ENCODE assay signal across 14 mouse cellular contexts in genomic region chr19:32373865-32374655, GRCm38 (mm10). TPM values are rescaled to one million over a fixed set of nuclear protein-coding genes. Genes with fewer than 3 reads are reported as not detected.
DNase-seq lines count a peak whose midpoint lies in the region; ATAC-seq and TF ChIP-seq lines count a peak whose summit lies in the region.
"Had no signal": no experiment of that assay in that cellular context is flagged by ENCODE, and none has a peak within 500 bp of the region (broad histone marks: within the 10 kb centered on the region; RNA-seq: fewer than 3 reads in every experiment).

No protein-coding gene starts in this region.

- H3K4me1 ChIP-seq in MEL (ENCODE audit: control insufficient read depth in 1 of 2, insufficient read depth in 2 of 2, low read length in 2 of 2), result peaks cover 10 to 17% of the 10 kb centered on the region in 2 experiments
- H3K4me1 ChIP-seq in heart, embryonic 13.5 days, result peaks cover 54% of the 10 kb centered on the region
- H3K4me1 ChIP-seq in kidney, postnatal 0 days (replicated peaks; ENCODE audit: insufficient read depth, low read length), result peaks cover 10% of the 10 kb centered on the region
- H3K4me1 ChIP-seq in forebrain, embryonic 12.5 days, result peaks cover 8% of the 10 kb centered on the region; the same call in 1 of the 2 replicates

- no peak for TF ChIP-seq EP300 in MEL (IDR thresholded peaks at IDR 0.05; ENCODE audit: low read depth in 1 of 2, low read length in 2 of 2)

- peak; percentile 40 for DNase-seq in adrenal gland, adult 2 months
- no peak for DNase-seq in adrenal gland, adult 18-20 months (ENCODE audit: low spot score in 2 of 2)
- no peak for DNase-seq in MEL (ENCODE audit: low read depth, low spot score)
- peak; percentile 57 for DNase-seq in kidney, postnatal 0 days (ENCODE audit: low spot score)
- DNase-seq in spleen, adult 18-20 months, result no peak
- DNase-seq in layer of hippocampus, adult 18-20 months (ENCODE audit: low spot score in 2 of 2), result no peak
- DNase-seq: layer of hippocampus, postnatal 36 days had no signal

- H3K27me3 ChIP-seq in MEL (ENCODE audit: control insufficient read depth in 1 of 2, insufficient read depth in 2 of 2, low read length in 2 of 2), result no peaks in the 10 kb centered on the region
- H3K27me3 ChIP-seq in heart, embryonic 13.5 days (replicated peaks), result peaks cover 11% of the 10 kb centered on the region
- H3K27me3 ChIP-seq in kidney, postnatal 0 days (ENCODE audit: insufficient read depth, low read length), result no peaks in the 10 kb centered on the region
- H3K27me3 ChIP-seq in forebrain, embryonic 12.5 days, result no peaks in the 10 kb centered on the region
- H3K27me3 ChIP-seq: liver, embryonic 15.5 days; midbrain, embryonic 15.5 days; stomach, embryonic 15.5 days had no signal

- H3K27ac ChIP-seq in MEL (ENCODE audit: control insufficient read depth, low read depth, low read length), result no peak overlapping the region
- peak overlapping the region; percentile 65 for H3K27ac ChIP-seq in heart, embryonic 13.5 days (replicated peaks)
- no peak overlapping the region for H3K27ac ChIP-seq in kidney, postnatal 0 days
- no peak overlapping the region for H3K27ac ChIP-seq in forebrain, embryonic 12.5 days
- H3K27ac ChIP-seq: forebrain, embryonic 10.5 days; hindbrain, embryonic 14.5 days; liver, embryonic 15.5 days; midbrain, embryonic 15.5 days; stomach, embryonic 15.5 days had no signal

- H3K4me3 ChIP-seq in MEL (ENCODE audit: control insufficient read depth in 1 of 2, insufficient read depth in 1 of 2, low read depth in 2 of 2, low read length in 2 of 2), result no peak overlapping the region
- no peak overlapping the region for H3K4me3 ChIP-seq in heart, embryonic 13.5 days
- H3K4me3 ChIP-seq in kidney, postnatal 0 days (replicated peaks; ENCODE audit: low read depth, low read length), result no peak overlapping the region
- H3K4me3 ChIP-seq in forebrain, embryonic 12.5 days (replicated peaks), result no peak overlapping the region
- H3K4me3 ChIP-seq: forebrain, embryonic 10.5 days; liver, embryonic 15.5 days; midbrain, embryonic 15.5 days; stomach, embryonic 15.5 days had no signal

- peaks cover 0 to 23% of the 10 kb centered on the region in 2 experiments; a peak in 2 of 4 replicates for H3K36me3 ChIP-seq in MEL (ENCODE audit: control insufficient read depth in 1 of 2, insufficient read depth in 2 of 2, low read length in 2 of 2)
- H3K36me3 ChIP-seq in heart, embryonic 13.5 days, result no peaks in the 10 kb centered on the region
- H3K36me3 ChIP-seq in kidney, postnatal 0 days (ENCODE audit: insufficient read depth, low read length), result no peaks in the 10 kb centered on the region
- no peaks in the 10 kb centered on the region for H3K36me3 ChIP-seq in forebrain, embryonic 12.5 days (replicated peaks)
- H3K36me3 ChIP-seq: forebrain, embryonic 10.5 days; liver, embryonic 15.5 days; midbrain, embryonic 15.5 days; stomach, embryonic 15.5 days had no signal

- H3K9me3 ChIP-seq in MEL (replicated peaks; ENCODE audit: insufficient read depth, low read length), result no peaks in the 10 kb centered on the region
- H3K9me3 ChIP-seq in heart, embryonic 13.5 days, result no peaks in the 10 kb centered on the region
- no peaks in the 10 kb centered on the region for H3K9me3 ChIP-seq in kidney, postnatal 0 days (replicated peaks; ENCODE audit: low read length)
- H3K9me3 ChIP-seq in forebrain, embryonic 12.5 days, result no peaks in the 10 kb centered on the region
- H3K9me3 ChIP-seq: liver, embryonic 15.5 days; midbrain, embryonic 15.5 days; stomach, embryonic 15.5 days had no signal

- WGBS in heart, embryonic 13.5 days, result 62% methylated on average over 16 of the region's 16 CpGs
- WGBS in kidney, postnatal 0 days, result 33% methylated on average over 16 of the region's 16 CpGs
- 81% methylated on average over 16 of the region's 16 CpGs for WGBS in forebrain, embryonic 12.5 days

- H3K4me2 ChIP-seq in heart, embryonic 13.5 days, result no peak overlapping the region
- no peak overlapping the region for H3K4me2 ChIP-seq in kidney, postnatal 0 days (ENCODE audit: low read length)
- H3K4me2 ChIP-seq in forebrain, embryonic 12.5 days, result no peak overlapping the region
- H3K4me2 ChIP-seq: hindbrain, embryonic 14.5 days; liver, embryonic 15.5 days; midbrain, embryonic 15.5 days; stomach, embryonic 15.5 days had no signal

- H3K9ac ChIP-seq in MEL (ENCODE audit: control insufficient read depth, low read depth, low read length, poor library complexity, severe bottlenecking), result no peak overlapping the region
- H3K9ac ChIP-seq in heart, embryonic 13.5 days, result no peak overlapping the region
- no peak overlapping the region for H3K9ac ChIP-seq in kidney, postnatal 0 days (ENCODE audit: low read depth, low read length)
- no peak overlapping the region for H3K9ac ChIP-seq in forebrain, embryonic 12.5 days
- H3K9ac ChIP-seq: hindbrain, embryonic 14.5 days; liver, embryonic 15.5 days; midbrain, embryonic 15.5 days; stomach, embryonic 15.5 days had no signal

- peaks cover 10% of the 10 kb centered on the region; the same call in 1 of the 2 replicates for H3K79me2 ChIP-seq in MEL (ENCODE audit: control insufficient read depth, insufficient read depth, low read length, poor library complexity)

- ATAC-seq in heart, embryonic 13.5 days (ENCODE audit: extremely low read depth, insufficient number of reproducible peaks, low FRiP score, low TSS enrichment), result no peak
- ATAC-seq in kidney, postnatal 0 days (replicated peaks; ENCODE audit: low FRiP score, low read depth), result no peak
- no peak for ATAC-seq in forebrain, embryonic 12.5 days (ENCODE audit: low FRiP score)
- ATAC-seq: midbrain, embryonic 15.5 days had no signal

- TF ChIP-seq RAD21 in MEL (IDR thresholded peaks at IDR 0.05; ENCODE audit: low read depth, low read length), result no peak

- TF ChIP-seq POLR2A in MEL (IDR thresholded peaks at IDR 0.05; ENCODE audit: control insufficient read depth in 1 of 2, insufficient read depth in 1 of 2, low read depth in 1 of 2, low read length in 2 of 2, poor library complexity in 1 of 2), result no peak

- no peak for TF ChIP-seq CTCF in MEL (IDR thresholded peaks at IDR 0.05 in 2 of 3, conservative IDR thresholded peaks at IDR 0.05 in 1 of 3; ENCODE audit: control insufficient read depth in 1 of 3, insufficient read depth in 1 of 3, low read depth in 2 of 3, low read length in 3 of 3, poor library complexity in 1 of 3, severe bottlenecking in 1 of 3)
- no peak for TF ChIP-seq CTCF in kidney, postnatal 0 days (IDR thresholded peaks at IDR 0.05; ENCODE audit: low read depth)

TF ChIP-seq in MEL, 35 proteins besides CTCF, POLR2A, EP300 and RAD21:
- TF ChIP-seq ZNF384 (IDR thresholded peaks at IDR 0.05; ENCODE audit: low read depth, low read length), result 0 out of 2 replicates have a peak, but pooled peaks have one; percentile 47
- no peak for TF ChIP-seq UBTF (IDR thresholded peaks at IDR 0.05; ENCODE audit: borderline replicate concordance, insufficient read depth, low read depth, low read length)

RNA-seq across cellular contexts. Expression of gene Sgms1, which starts 15.5 kb away (rescaled TPM):
- 10 to 100 TPM; 71.4 to 73.5 TPM for total RNA-seq in adrenal gland, adult 2 months (2021)
- 13.3 and 16.8 TPM in 2 replicates for polyA plus RNA-seq in adrenal gland, adult 2 months (2012; rRNA removed)
- total RNA-seq in adrenal gland, adult 18-20 months (2021), result 10 to 100 TPM; 65.1 to 85.4 TPM
- 16.3 and 16.9 TPM in 2 replicates for total RNA-seq in MEL (2012; rRNA removed)
- polyA plus RNA-seq in MEL (2012; ENCODE audit: insufficient read depth in 1 of 2, insufficient read length in 2 of 2, low read depth in 1 of 2, low replicate concordance in 2 of 2, missing spikeins in 1 of 2), result 10 to 100 TPM in 1 of 2 experiments, not detected in 1; 18.5 TPM
- polyA plus RNA-seq in heart, embryonic 13.5 days (2015; fragmentation: Nextera tagmentation; extraction: Ambion mirVana), result 33.3 and 39.8 TPM in 2 replicates
- 42.4 and 46.1 TPM in 2 replicates for polyA plus RNA-seq in kidney, postnatal 0 days (2015; fragmentation: Nextera tagmentation; extraction: Ambion mirVana)
- 12.3 and 13.8 TPM in 2 replicates for polyA plus RNA-seq in forebrain, embryonic 12.5 days (2016; fragmentation: Nextera tagmentation; extraction: Ambion mirVana)
- total RNA-seq in layer of hippocampus, adult 18-20 months (2021), result 10 to 100 TPM; 47.5 to 59.8 TPM

Comparison
In these comparisons a context has a peak if more than half of its experiments do, and no peak if none do; other contexts are left out.
1. DNase-seq: peak in adrenal gland, adult 2 months (single experiment) and kidney, postnatal 0 days (single experiment); none in adrenal gland, adult 18-20 months (0 of 2), MEL (single experiment), spleen, adult 18-20 months (0 of 2) and layer of hippocampus, adult 18-20 months (0 of 2).